Mouse (Mus musculus): Measurements from ENCODE around the gene Ctcfl.

GRCm38 (mm10) chr2:173110571-173110970, 8.8 kb downstream of the Ctcfl start:
- no peak for TF ChIP-seq HCFC1 (IDR thresholded peaks at IDR 0.05; ENCODE audit: borderline replicate concordance, insufficient read depth, low read length)
- TF ChIP-seq ZC3H11A (IDR thresholded peaks at IDR 0.05; ENCODE audit: borderline replicate concordance, low read depth, low read length), result no peak
- no peak for TF ChIP-seq MAFK (IDR thresholded peaks at IDR 0.05; ENCODE audit: insufficient read depth, low read depth, low read length)
- TF ChIP-seq ZNF384 (IDR thresholded peaks at IDR 0.05; ENCODE audit: low read depth, low read length), result no peak
